Comparison of ENCODE assay signal across 18 mouse cellular contexts in genomic region chr15:41920270-41920669, GRCm38 (mm10).
A peak's percentile ranks its signal among the peaks of the same experiment; 100 is the strongest.
DNase-seq lines count a peak whose midpoint lies in the region; TF ChIP-seq lines count a peak whose summit lies in the region.
"Had no signal": no experiment of that assay in that cellular context is flagged by ENCODE, and none has a peak within 500 bp of the region (broad histone marks: within the 10 kb centered on the region; RNA-seq: fewer than 3 reads in every experiment).

No protein-coding gene starts in this region.

- H3K79me3 ChIP-seq in C2C12 (ENCODE audit: low read depth), result no peaks in the 10 kb centered on the region

- no peaks in the 10 kb centered on the region for H3K36me3 ChIP-seq in C2C12 (ENCODE audit: control insufficient read depth, insufficient read depth)
- H3K36me3 ChIP-seq: forebrain, embryonic 12.5 days; heart, embryonic 15.5 days; liver, embryonic 13.5 days had no signal

- no peak overlapping the region for H3ac ChIP-seq in C2C12 (ENCODE audit: control insufficient read depth, insufficient read length, low read depth)

- no peak for TF ChIP-seq CTCF in C2C12 (IDR thresholded peaks at IDR 0.05; ENCODE audit: control insufficient read depth, insufficient read depth, insufficient read length)

- no peaks in the 10 kb centered on the region for H3K27me3 ChIP-seq in C2C12 (ENCODE audit: control insufficient read depth, insufficient read depth, insufficient read length)
- H3K27me3 ChIP-seq: forebrain, embryonic 12.5 days; heart, embryonic 15.5 days; liver, embryonic 13.5 days had no signal

- H3K79me2 ChIP-seq in C2C12 (ENCODE audit: control insufficient read depth, insufficient read depth), result no peaks in the 10 kb centered on the region

- no peak overlapping the region for H3K4me3 ChIP-seq in C2C12 (ENCODE audit: insufficient read depth, poor library complexity, severe bottlenecking)
- H3K4me3 ChIP-seq: forebrain, embryonic 12.5 days; heart, embryonic 15.5 days; liver, embryonic 13.5 days had no signal

- peak; percentile 57 for DNase-seq in embryo, embryonic 11 days
- DNase-seq in forelimb bud, embryonic 11.5 days (ENCODE audit: low read depth, low spot score), result peak; percentile 53
- peak; percentile 21 for DNase-seq in mesoderm, embryonic 11.5 days (ENCODE audit: low read depth, low spot score)
- no peak for DNase-seq in layer of hippocampus, postnatal 36 days
- DNase-seq in layer of hippocampus, adult 8-10 months (ENCODE audit: low spot score in 2 of 2), result no peak
- no peak for DNase-seq in frontal cortex, postnatal 14 days (ENCODE audit: low spot score in 2 of 2)
- DNase-seq: adrenal gland, postnatal 14 days; cerebellum, postnatal 25 days; gastrocnemius, postnatal 36 days; heart, postnatal 4 days; kidney, adult 2 months; kidney, postnatal 10 days; liver, embryonic 13.5 days; lung, embryonic 14.5 days; thymus, adult 2 months had no signal

TF ChIP-seq in C2C12, 6 proteins besides CTCF, POLR2A, EP300 and RAD21:
- TF ChIP-seq USF1 (IDR thresholded peaks at IDR 0.05; ENCODE audit: low read depth) (peak; percentile 72), MYOG (IDR thresholded peaks at IDR 0.05; ENCODE audit: control insufficient read depth, extremely low read depth, insufficient read length) (no peak), MYOD1 (IDR thresholded peaks at IDR 0.05; ENCODE audit: control insufficient read depth, insufficient read length, low read depth) (peak; percentile 79), MAX (IDR thresholded peaks at IDR 0.05) (no peak), CEBPB (IDR thresholded peaks at IDR 0.05; ENCODE audit: low read depth) (no peak), FOSL1 (IDR thresholded peaks at IDR 0.05; ENCODE audit: insufficient read depth, low read length, poor library complexity, severe bottlenecking) (no peak)

Comparison
In these comparisons a context has a peak if more than half of its experiments do, and no peak if none do; other contexts are left out.
1. DNase-seq: peak in embryo, embryonic 11 days (single experiment), forelimb bud, embryonic 11.5 days (single experiment) and mesoderm, embryonic 11.5 days (single experiment); none in layer of hippocampus, postnatal 36 days (0 of 2), layer of hippocampus, adult 8-10 months (0 of 2) and frontal cortex, postnatal 14 days (0 of 2).